Mouse (Mus musculus) brain, embryonic 14.5 days (tissue): ENCODE measurements around the gene Skint3. TPM values are rescaled to one million over a fixed set of nuclear protein-coding genes. Genes with fewer than 3 reads are reported as not detected.
"Not testable (repeated sequence)": the region's sequence is repeated elsewhere in the genome, so short reads cannot be mapped to it uniquely, and the experiment has no call there.

Experiments
- DNase-seq: peaks from one replicate; pipeline ENCODE4 v3.0.0-alpha.2; 2011; ENCODE audit warnings: low read depth
- CTCF ChIP-seq: fragments of 200-500 bp; IDR thresholded peaks from 2 replicates; pipeline ENCODE4 v1.5.1; 2012; ENCODE audit warnings: inconsistent platforms, mild to moderate bottlenecking, moderate library complexity, borderline replicate concordance; ENCODE audit not compliant: insufficient read depth, insufficient read length; ENCODE audit errors: extremely low read depth
- POLR2A ChIP-seq: fragments of 200-500 bp; IDR thresholded peaks from 2 replicates; pipeline ENCODE4 v1.6.1; 2012; ENCODE audit warnings: mild to moderate bottlenecking, inconsistent platforms, borderline replicate concordance; ENCODE audit not compliant: poor library complexity, insufficient read depth, insufficient read length, severe bottlenecking; ENCODE audit errors: extremely low read depth
- polyA plus RNA-seq: library from polyadenylated mRNA; depleted of rRNA; stranded (reverse); fragments of >200 nt; gene quantifications from 2 replicates; pipeline ENCODE4 v1.2.3, GENCODE M21; 2012; rRNA removed

Skint3 gene
- polyA plus RNA-seq, result 0.01 TPM in 1 of 2 replicates, not detected in the other

DNA sequence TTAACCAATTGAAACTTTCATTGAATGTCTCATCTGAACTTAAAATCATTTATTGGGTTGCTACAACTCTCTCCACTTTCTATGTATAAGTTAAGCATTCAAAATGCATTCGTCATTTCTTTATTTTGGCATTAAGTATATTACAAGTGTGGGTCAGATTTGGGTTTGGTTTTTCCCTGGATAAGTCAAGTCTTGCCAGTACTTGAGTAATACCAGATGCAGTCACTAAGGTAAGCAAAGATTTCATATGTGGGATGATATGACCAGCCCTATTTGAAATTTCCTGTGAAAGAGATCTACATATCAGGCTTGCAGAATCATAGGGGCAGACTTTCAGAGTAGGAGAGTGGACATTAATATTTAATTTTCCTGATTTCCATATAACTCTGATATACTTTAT, at the start of gene Skint3:
Skint3 (plus strand) TSS at position 301 of the 400 bp plus-strand sequence.
- DNase-seq, result no peak
- TF ChIP-seq POLR2A (no peak), CTCF (no peak)

DNA sequence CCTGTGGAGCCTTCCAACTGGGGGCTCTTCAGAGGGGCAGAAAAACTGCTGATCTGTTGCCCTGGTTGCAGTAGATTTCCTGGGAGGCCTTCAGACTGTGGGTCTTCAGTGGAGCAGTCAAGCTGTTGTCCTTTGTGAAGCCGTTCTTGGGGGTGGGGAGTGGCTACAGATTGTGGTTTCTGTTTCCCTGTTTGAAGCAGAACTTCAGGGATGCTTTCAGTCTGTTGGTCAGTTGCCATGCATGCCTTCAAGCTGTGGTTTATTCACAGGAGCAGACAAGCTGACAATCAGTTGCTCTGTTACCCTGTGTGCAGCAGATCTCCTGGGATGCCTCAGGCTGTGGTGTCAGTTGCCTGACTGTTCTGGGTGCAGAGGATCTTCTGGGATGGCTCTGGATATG, 11.4 kb downstream of the Skint3 start:
- TF ChIP-seq POLR2A, result no peak
- no peak for TF ChIP-seq CTCF
- no peak for DNase-seq

DNA sequence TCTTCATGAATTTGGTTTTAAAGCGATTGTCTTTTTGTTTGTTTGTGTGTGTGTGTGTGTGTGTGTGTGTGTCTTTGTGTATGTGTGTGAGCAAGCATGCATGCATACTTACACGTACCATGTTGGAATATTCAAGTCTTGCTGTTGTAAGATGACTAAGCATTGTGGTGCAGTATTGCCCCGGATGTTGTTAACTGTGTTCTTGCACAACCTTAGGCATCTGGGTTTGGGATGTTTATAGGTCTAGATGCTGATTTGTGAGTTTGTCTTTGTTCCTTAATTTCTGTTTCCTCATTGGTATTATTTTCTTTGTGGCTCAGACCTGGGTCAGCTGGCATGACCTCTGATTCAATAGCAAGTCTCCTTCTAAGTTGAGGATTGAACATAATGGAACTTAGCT, 11.9 kb downstream of the Skint3 start:
- no peak for DNase-seq
- TF ChIP-seq CTCF, result no peak
- no peak for TF ChIP-seq POLR2A

- DNase-seq, result no peak
These were observed 24.0 kb downstream of the Skint3 start for GRCm38 (mm10) chr4:112256022-112256421.

DNA sequence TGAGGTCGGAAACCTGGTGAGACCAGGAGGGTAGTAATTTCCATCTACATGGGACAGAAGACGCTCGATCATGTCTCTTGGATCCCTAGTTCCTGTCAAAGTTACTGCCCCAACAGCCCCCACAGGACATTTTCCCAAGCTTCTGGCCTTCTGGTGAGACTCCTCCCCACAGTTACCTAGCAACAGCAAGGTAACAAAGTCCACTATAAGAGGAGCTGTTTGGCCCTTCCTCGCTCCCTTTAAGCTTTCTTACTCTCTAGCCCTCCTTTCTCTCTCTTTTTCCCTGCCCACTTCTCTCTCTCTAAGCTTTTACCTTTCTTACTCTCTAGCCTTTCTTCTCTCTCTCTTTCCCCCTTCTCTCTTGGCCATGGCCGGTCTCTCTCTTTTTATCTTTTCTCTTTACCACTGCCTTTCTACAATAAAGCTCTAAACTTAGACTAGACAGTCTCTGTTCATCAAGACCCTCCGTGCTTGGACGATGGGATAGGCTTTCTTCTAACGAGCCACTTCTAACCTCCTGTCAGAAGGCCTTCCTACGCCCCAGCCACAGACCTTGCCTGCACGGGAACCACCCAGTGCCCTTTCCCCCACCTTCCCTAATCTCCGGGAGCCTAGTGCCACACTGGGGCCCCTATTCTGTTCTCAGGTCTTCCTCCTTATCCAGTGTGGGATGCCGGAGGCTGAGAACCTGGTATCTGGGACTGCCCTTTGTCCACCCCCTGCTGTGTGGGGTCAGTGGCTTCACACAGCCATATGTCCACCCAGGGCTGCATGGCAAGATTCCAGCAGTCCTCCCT, 55.3 kb downstream of the Skint3 start:
- TF ChIP-seq CTCF (no peak), POLR2A (no peak)
- DNase-seq, result peak; percentile 0

More at GRCm38 (mm10) chr4:112256022-112256421, 24.0 kb downstream of the Skint3 start:
- TF ChIP-seq CTCF (no peak), POLR2A (no peak)

- DNase-seq, result no peak
- TF ChIP-seq POLR2A, result no peak
- TF ChIP-seq CTCF, result no peak
These were observed 56.4 kb downstream of the Skint3 start for GRCm38 (mm10) chr4:112288396-112288795.

DNA sequence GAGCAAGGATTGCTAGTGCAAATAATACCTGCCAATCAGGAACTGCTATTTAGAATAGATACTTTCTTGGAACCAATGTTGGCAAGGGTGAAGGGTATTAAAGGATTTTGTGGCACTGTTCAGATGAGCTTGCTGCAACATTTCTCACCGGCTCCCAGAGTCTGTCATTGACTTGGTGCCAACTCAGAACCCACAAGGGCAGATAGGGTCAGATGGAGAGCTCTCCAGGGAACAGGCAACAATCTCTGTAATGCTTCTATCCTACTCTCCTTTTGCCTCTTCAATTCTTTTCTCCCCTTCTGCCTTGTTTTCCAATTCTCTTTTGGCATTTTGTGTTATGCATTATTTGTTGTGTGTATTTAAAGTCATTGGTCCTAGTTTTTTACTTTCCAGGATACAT, 70.3 kb downstream of the Skint3 start:
- TF ChIP-seq CTCF, result no peak
- TF ChIP-seq POLR2A, result no peak
- DNase-seq, result no peak

GRCm38 (mm10) chr4:112302855-112303509, 70.9 kb downstream of the Skint3 start:
- DNase-seq, result no peak
- TF ChIP-seq CTCF (no peak), POLR2A (no peak)

DNA sequence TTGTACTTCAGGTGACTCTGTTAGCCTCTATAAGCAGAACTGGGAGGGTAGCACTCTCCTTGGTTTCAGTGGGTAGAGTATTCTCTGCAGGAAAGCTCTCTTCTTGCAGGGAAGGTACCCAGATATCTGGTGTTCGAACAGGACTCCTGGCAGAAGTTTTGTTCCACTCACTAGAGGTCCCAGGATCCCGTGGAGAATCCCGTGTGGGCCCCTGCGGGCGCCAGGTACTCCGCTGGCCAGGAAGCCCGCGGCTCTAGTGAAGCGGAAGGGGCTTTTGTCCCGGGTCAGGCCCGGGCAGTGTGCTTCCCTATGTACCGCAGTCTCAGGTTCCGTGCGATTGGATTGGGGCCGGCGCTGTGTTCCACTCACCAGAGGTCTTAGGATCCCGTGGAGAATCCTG, 117.1 kb downstream of the Skint3 start:
- DNase-seq, result not testable (repeated sequence)

Other genes starting within 250 kb of the Skint3 start
- not detected in 2 replicates for gene Skint1, start 226.0 kb upstream of the Skint3 start, polyA plus RNA-seq
- gene Skint4, start 160.2 kb upstream of the Skint3 start, polyA plus RNA-seq, result not detected in 2 replicates
- gene Skint9, start 201.7 kb downstream of the Skint3 start, polyA plus RNA-seq, result not detected in 2 replicates